Mouse (Mus musculus) limb, embryonic 12.5 days (tissue): ENCODE data around the gene Map4k2. TPM values are rescaled to one million over a fixed set of nuclear protein-coding genes. Genes with fewer than 3 reads are reported as not detected.
A peak's percentile ranks its signal among the peaks of the same experiment; 100 is the strongest.

ENCODE experiments used
- ATAC-seq: fragments of 200-750 bp; cut with Nextera tagmentation; 2 replicates; pipeline ENCODE4 v1.8.0; 2017; ENCODE audit warnings: low read depth, moderate TSS enrichment; ENCODE audit not compliant: insufficient number of reproducible peaks, insufficient read depth, low FRiP score, low TSS enrichment
- H3K27ac ChIP-seq: fragments of 300-500 bp; sonication (generic); 2 replicates; pipeline ENCODE4 v1.5.1; 2016; ENCODE audit warnings: mild to moderate bottlenecking, moderate library complexity
- H3K27me3 ChIP-seq: fragments of 300-500 bp; sonication (generic); 2 replicates; pipeline ENCODE4 v1.6.1; 2016; ENCODE audit warnings: mild to moderate bottlenecking, moderate library complexity
- H3K36me3 ChIP-seq: fragments of 300-500 bp; sonication (generic); 2 replicates; pipeline ENCODE4 v1.6.1; 2016; ENCODE audit warnings: mild to moderate bottlenecking, moderate library complexity
- H3K4me1 ChIP-seq: fragments of 300-500 bp; sonication (generic); replicated peaks from 2 replicates; pipeline ENCODE4 v1.6.1; 2016
- H3K4me2 ChIP-seq: fragments of 300-500 bp; sonication (generic); 2 replicates; pipeline ENCODE4 v1.6.1; 2016; ENCODE audit warnings: mild to moderate bottlenecking, moderate library complexity
- H3K4me3 ChIP-seq: fragments of 300-500 bp; sonication (generic); replicated peaks from 2 replicates; pipeline ENCODE4 v1.5.1; 2016; ENCODE audit warnings: mild to moderate bottlenecking
- H3K9ac ChIP-seq: fragments of 300-500 bp; sonication (generic); replicated peaks from 2 replicates; pipeline ENCODE4 v1.6.1; 2016; ENCODE audit warnings: mild to moderate bottlenecking, moderate library complexity
- H3K9me3 ChIP-seq: fragments of 300-500 bp; sonication (generic); 2 replicates; pipeline ENCODE4 v1.6.1; 2016; ENCODE audit warnings: mild to moderate bottlenecking, moderate library complexity
- WGBS: fragments of 180-500 bp; shearing (Covaris S2); methylation state at CpG from one replicate; pipeline ENCODE4 v1.1.7; 2016; 5-methylcytosine and 5-hydroxymethylcytosine counted together
- polyA plus RNA-seq: library from polyadenylated mRNA; unstranded; fragments of >200 nt; fragmentation: Nextera tagmentation; extraction: Ambion mirVana; gene quantifications from 2 replicates; pipeline ENCODE4 v1.2.1, GENCODE M21; 2016

Gene Map4k2
- polyA plus RNA-seq, 1 experiment from 2014 or later: 13.5 TPM

DNA sequence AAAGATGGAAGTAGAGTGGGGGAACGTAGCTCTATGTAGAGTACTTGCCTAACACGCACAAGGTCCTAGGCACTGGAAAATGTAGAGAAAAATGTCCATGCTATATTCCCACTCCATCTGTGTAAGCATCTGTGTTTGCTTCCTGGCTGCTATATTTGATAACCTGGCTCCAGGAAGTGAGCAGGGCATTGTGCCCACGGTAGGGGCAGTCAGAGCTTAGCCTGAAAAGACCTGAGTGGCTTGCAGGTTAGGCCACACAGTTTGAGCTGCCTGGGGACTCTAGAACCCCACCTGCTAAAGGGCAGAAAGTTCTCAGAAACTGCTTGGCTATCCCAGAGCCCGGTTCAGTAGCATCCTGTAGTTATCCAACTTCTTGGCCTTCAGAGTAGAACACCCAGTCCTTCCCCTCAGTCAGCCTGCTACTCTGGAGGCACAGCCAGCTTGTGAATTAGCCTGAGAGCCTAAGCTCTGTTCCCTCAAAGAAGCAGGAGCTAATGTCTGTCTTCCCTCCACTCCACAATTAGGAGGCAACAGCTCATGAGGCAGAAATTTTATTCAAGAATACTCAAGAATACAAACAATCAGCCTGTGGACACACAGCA is 41.5 kb downstream of the Map4k2 start:
- no peak for ATAC-seq
- Histone ChIP-seq H3K27ac (no peak overlapping the region), H3K4me1 (peaks cover 17% of the 10 kb centered on the region), H3K9ac (no peak overlapping the region), H3K36me3 (peaks cover 21% of the 10 kb centered on the region), H3K4me2 (no peak overlapping the region), H3K9me3 (no peaks in the 10 kb centered on the region), H3K27me3 (0 out of 2 replicates have a peak, but pooled peaks cover 8% of the 10 kb centered on the region), H3K4me3 (no peak overlapping the region)
- 78% methylated on average over 4 of the region's 4 CpGs for WGBS

DNA sequence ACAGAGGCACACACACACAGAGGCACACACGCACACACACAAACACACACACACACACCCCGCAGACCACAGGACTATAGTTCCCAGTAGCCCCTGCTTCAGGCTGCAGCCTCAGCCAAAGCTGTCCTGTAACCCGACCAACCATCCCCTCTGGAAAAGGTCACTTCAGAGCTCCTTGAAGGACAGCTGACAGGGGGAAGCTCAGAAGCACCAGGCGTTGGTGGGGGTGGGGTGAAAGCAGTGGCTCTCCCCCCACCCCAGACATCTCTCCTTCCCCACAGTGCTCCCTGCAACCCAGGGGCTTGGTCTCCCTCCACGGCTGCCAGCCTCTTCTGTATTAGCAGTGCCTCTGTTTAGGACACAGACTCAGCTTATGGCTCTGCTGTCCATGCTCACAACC is 42.5 kb downstream of the Map4k2 start:
- Histone ChIP-seq H3K27ac (no peak overlapping the region), H3K9ac (no peak overlapping the region), H3K27me3 (peaks cover 18% of the 10 kb centered on the region; the same call in 1 of the 2 replicates), H3K4me2 (no peak overlapping the region), H3K36me3 (peaks cover 11% of the 10 kb centered on the region), H3K4me3 (no peak overlapping the region), H3K9me3 (no peaks in the 10 kb centered on the region), H3K4me1 (peaks cover 17% of the 10 kb centered on the region)
- ATAC-seq: no peak
- 41% methylated on average over 5 of the region's 5 CpGs for WGBS

GRCm38 (mm10) chr19:6384128-6384527 is 43.2 kb downstream of the Map4k2 start, which contains the start of gene Pygm:
Pygm (plus strand) TSS chr19:6384399.
- no peak for ATAC-seq
- no peak within 1 kb of the TSS for H3K4me3 ChIP-seq
- H3K27ac ChIP-seq: 0 out of 2 replicates have a peak within 1 kb of the TSS, but pooled peaks have one; percentile 3
- H3K9me3 ChIP-seq: no peaks in the 10 kb centered on the region
- H3K9ac ChIP-seq: no peak within 1 kb of the TSS
- H3K36me3 ChIP-seq: peaks cover 4% of the 10 kb centered on the region; the same call in 1 of the 2 replicates
- 18% methylated on average over 7 of the region's 7 CpGs for WGBS
- no peak within 1 kb of the TSS for H3K4me2 ChIP-seq
- H3K27me3 ChIP-seq: peaks cover 23% of the 10 kb centered on the region; the same call in 1 of the 2 replicates
- peaks cover 19% of the 10 kb centered on the region for H3K4me1 ChIP-seq

- Histone ChIP-seq H3K9ac (no peak overlapping the region), H3K4me2 (no peak overlapping the region), H3K27ac (no peak overlapping the region), H3K9me3 (no peaks in the 10 kb centered on the region), H3K4me1 (peaks cover 27% of the 10 kb centered on the region), H3K4me3 (no peak overlapping the region), H3K27me3 (peaks cover 24% of the 10 kb centered on the region; the same call in 1 of the 2 replicates), H3K36me3 (no peaks in the 10 kb centered on the region)
- WGBS: 73% methylated on average over 11 of the region's 11 CpGs
- ATAC-seq: no peak
Observed at GRCm38 (mm10) chr19:6384954-6385353, 44.0 kb downstream of the Map4k2 start.

- H3K27me3 ChIP-seq: peaks cover 24% of the 10 kb centered on the region; the same call in 1 of the 2 replicates
- H3K4me2 ChIP-seq: no peak overlapping the region
- WGBS: 76% methylated on average over 5 of the region's 5 CpGs
Observed at GRCm38 (mm10) chr19:6385419-6385818, 44.5 kb downstream of the Map4k2 start.

GRCm38 (mm10) chr19:6385821-6386220 is 44.9 kb downstream of the Map4k2 start:
- 86% methylated on average over 7 of the region's 7 CpGs for WGBS
- peaks cover 27% of the 10 kb centered on the region for H3K4me1 ChIP-seq
- no peak for ATAC-seq

More at GRCm38 (mm10) chr19:6385419-6385818, 44.5 kb downstream of the Map4k2 start:
- no peak for ATAC-seq
- Histone ChIP-seq H3K36me3 (no peaks in the 10 kb centered on the region), H3K4me3 (no peak overlapping the region), H3K27ac (no peak overlapping the region), H3K4me1 (peaks cover 27% of the 10 kb centered on the region), H3K9ac (no peak overlapping the region; the same call in 1 of the 2 replicates), H3K9me3 (no peaks in the 10 kb centered on the region)

GRCm38 (mm10) chr19:6386234-6386633 is 45.3 kb downstream of the Map4k2 start:
- 61% methylated on average over 9 of the region's 9 CpGs for WGBS

More at GRCm38 (mm10) chr19:6385821-6386220, 44.9 kb downstream of the Map4k2 start:
- no peak overlapping the region for H3K4me2 ChIP-seq
- H3K9ac ChIP-seq: no peak overlapping the region; the same call in 1 of the 2 replicates
- no peaks in the 10 kb centered on the region for H3K36me3 ChIP-seq
- H3K27ac ChIP-seq: no peak overlapping the region
- H3K4me3 ChIP-seq: no peak overlapping the region
- no peaks in the 10 kb centered on the region for H3K9me3 ChIP-seq
- H3K27me3 ChIP-seq: peaks cover 24% of the 10 kb centered on the region; the same call in 1 of the 2 replicates

GRCm38 (mm10) chr19:6388006-6388405 is 47.1 kb downstream of the Map4k2 start:
- no peak overlapping the region for H3K4me2 ChIP-seq
- H3K36me3 ChIP-seq: no peaks in the 10 kb centered on the region
- H3K27me3 ChIP-seq: peaks cover 24% of the 10 kb centered on the region; the same call in 1 of the 2 replicates
- ATAC-seq: no peak
- 80% methylated on average over 13 of the region's 13 CpGs for WGBS
- H3K9ac ChIP-seq: no peak overlapping the region
- H3K27ac ChIP-seq: no peak overlapping the region
- H3K4me1 ChIP-seq: peaks cover 26% of the 10 kb centered on the region
- H3K4me3 ChIP-seq: no peak overlapping the region
- H3K9me3 ChIP-seq: no peaks in the 10 kb centered on the region

More at GRCm38 (mm10) chr19:6386234-6386633, 45.3 kb downstream of the Map4k2 start:
- Histone ChIP-seq H3K27me3 (peaks cover 24% of the 10 kb centered on the region; the same call in 1 of the 2 replicates), H3K4me2 (no peak overlapping the region), H3K9me3 (no peaks in the 10 kb centered on the region), H3K4me3 (no peak overlapping the region), H3K36me3 (no peaks in the 10 kb centered on the region), H3K9ac (no peak overlapping the region), H3K27ac (no peak overlapping the region), H3K4me1 (peaks cover 27% of the 10 kb centered on the region)
- ATAC-seq: no peak

DNA sequence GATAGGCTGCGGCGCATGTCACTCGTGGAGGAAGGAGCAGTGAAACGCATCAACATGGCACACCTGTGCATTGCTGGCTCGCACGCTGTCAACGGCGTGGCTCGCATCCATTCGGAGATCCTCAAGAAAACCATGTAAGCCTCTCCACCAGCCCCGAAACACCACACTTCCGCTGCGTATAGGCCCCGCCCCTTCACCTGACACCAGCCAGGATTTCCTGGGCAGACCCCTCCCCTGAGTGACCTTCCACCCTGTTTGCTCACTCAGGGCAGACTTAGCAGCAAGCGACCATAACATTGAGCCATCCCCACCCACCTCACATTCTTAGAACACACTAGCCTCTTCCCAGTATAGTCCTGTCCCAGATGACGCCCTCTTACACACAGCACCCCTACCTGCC is 48.9 kb downstream of the Map4k2 start:
- Histone ChIP-seq H3K9ac (no peak overlapping the region; the same call in 1 of the 2 replicates), H3K36me3 (no peaks in the 10 kb centered on the region), H3K27ac (no peak overlapping the region), H3K27me3 (peaks cover 24% of the 10 kb centered on the region; the same call in 1 of the 2 replicates), H3K4me2 (peak overlapping the region; percentile 70), H3K4me3 (peak overlapping the region; percentile 38), H3K9me3 (no peaks in the 10 kb centered on the region), H3K4me1 (peaks cover 10% of the 10 kb centered on the region)
- peak; percentile 24; the same call in 1 of the 2 replicates for ATAC-seq
- 5% methylated on average over 16 of the region's 16 CpGs for WGBS

DNA sequence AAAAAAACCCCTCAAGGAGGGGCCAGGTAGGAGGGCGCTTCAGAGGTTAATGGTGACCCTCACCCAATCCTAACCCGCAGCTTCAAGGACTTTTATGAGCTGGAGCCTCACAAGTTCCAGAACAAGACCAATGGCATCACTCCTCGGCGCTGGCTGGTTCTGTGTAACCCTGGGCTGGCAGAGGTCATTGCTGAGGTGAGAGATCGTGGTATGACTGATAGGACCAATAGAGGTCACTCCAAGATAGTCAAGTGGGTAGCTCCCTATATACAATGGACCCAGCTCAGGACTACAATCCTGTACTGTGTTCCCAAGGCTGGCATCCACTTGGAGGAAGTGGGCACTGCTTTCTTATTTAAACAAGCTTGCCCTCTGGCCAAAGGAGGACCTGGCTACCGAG is 49.3 kb downstream of the Map4k2 start:
- WGBS: 53% methylated on average over 6 of the region's 6 CpGs
- H3K4me1 ChIP-seq: peaks cover 10% of the 10 kb centered on the region
- no peak overlapping the region for H3K27ac ChIP-seq
- H3K27me3 ChIP-seq: peaks cover 24% of the 10 kb centered on the region; the same call in 1 of the 2 replicates
- no peak for ATAC-seq
- no peaks in the 10 kb centered on the region for H3K36me3 ChIP-seq
- peak overlapping the region; percentile 70 for H3K4me2 ChIP-seq
- no peak overlapping the region for H3K4me3 ChIP-seq
- no peaks in the 10 kb centered on the region for H3K9me3 ChIP-seq
- no peak overlapping the region for H3K9ac ChIP-seq

GRCm38 (mm10) chr19:6392743-6393393 is 51.9 kb downstream of the Map4k2 start:
- ATAC-seq: no peak
- 90% methylated on average over 14 of the region's 14 CpGs for WGBS
- Histone ChIP-seq H3K4me3 (no peak overlapping the region), H3K4me2 (no peak overlapping the region), H3K27me3 (peaks cover 23% of the 10 kb centered on the region), H3K9me3 (no peaks in the 10 kb centered on the region), H3K27ac (no peak overlapping the region), H3K9ac (no peak overlapping the region), H3K36me3 (no peaks in the 10 kb centered on the region), H3K4me1 (peaks cover 10% of the 10 kb centered on the region)
